30 mouse cellular contexts compared by ENCODE assay signal in the genomic region with DNA sequence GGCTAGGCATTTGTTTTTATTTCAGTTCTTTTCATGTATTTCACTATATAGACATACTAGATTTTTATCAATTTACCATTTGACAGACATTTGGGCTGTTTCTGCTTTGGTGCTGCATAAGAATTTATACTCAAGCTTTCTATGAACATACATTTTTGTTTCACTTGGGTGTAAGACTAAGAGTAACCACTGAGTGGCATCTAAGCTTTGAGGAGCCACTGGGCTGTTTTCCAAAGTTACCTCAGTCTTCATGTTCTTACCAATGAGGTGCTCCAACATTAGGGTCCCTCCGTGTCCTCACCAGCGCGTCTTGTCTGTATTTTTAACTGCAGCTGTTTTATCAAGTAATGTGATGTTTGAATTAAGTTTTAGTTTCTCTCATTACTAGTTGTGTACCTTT. TPM values are rescaled to one million over a fixed set of nuclear protein-coding genes. Genes with fewer than 3 reads are reported as not detected.
A peak's percentile ranks its signal among the peaks of the same experiment; 100 is the strongest.
DNase-seq lines count a peak whose midpoint lies in the region; ATAC-seq and TF ChIP-seq lines count a peak whose summit lies in the region.
"Had no signal": no experiment of that assay in that cellular context is flagged by ENCODE, and none has a peak within 500 bp of the region (broad histone marks: within the 10 kb centered on the region; RNA-seq: fewer than 3 reads in every experiment).

No protein-coding gene starts in this region.

- ATAC-seq in kidney, postnatal 0 days (replicated peaks; ENCODE audit: low FRiP score, low read depth): no peak
- ATAC-seq in lung, postnatal 0 days: no peak
- ATAC-seq: forebrain, embryonic 13.5 days; intestine, embryonic 15.5 days; liver, postnatal 0 days had no signal

- WGBS in kidney, postnatal 0 days: 99% methylated on average over 3 of the region's 3 CpGs
- 70% methylated on average over 3 of the region's 3 CpGs for WGBS in lung, postnatal 0 days
- 82% methylated on average over 3 of the region's 3 CpGs for WGBS in lung, adult 2 months

- no peaks in the 10 kb centered on the region for H3K27me3 ChIP-seq in kidney, postnatal 0 days (ENCODE audit: insufficient read depth, low read length)
- no peaks in the 10 kb centered on the region for H3K27me3 ChIP-seq in lung, postnatal 0 days (replicated peaks; ENCODE audit: insufficient read depth, low read length)
- H3K27me3 ChIP-seq: embryonic facial prominence, embryonic 13.5 days; forebrain, embryonic 13.5 days; heart, embryonic 13.5 days; hindbrain, embryonic 15.5 days; intestine, embryonic 15.5 days; midbrain, embryonic 12.5 days; neural tube, embryonic 12.5 days; stomach, embryonic 15.5 days had no signal

- DNase-seq in gastrocnemius, adult 2 months: no peak
- DNase-seq in gastrocnemius, postnatal 4 days (ENCODE audit: low spot score in 2 of 2): no peak
- DNase-seq in kidney, postnatal 0 days (ENCODE audit: low spot score): no peak
- DNase-seq in kidney, postnatal 14 days: no peak
- DNase-seq in lung, postnatal 0 days (ENCODE audit: low spot score): peak; percentile 54
- DNase-seq in lung, adult 2 months: no peak
- DNase-seq in MN1 (ENCODE audit: low spot score): peak; percentile 14
- no peak for DNase-seq in B cell, adult 2 months
- DNase-seq: adrenal gland, adult 2 months; cerebellum, adult 18-20 months; cerebellum, postnatal 14 days; heart, postnatal 4 days; kidney, adult 8-10 months; kidney, postnatal 4 days; layer of hippocampus, adult 9-11 months; liver, postnatal 0 days; right cerebral cortex, adult 18-20 months; right cerebral cortex, postnatal 4 days; thymus, adult 18-20 months; thymus, postnatal 4 days had no signal

- intact Hi-C loops in gastrocnemius, adult 2 months (cut with DNase I): no loop called here

- no peak for TF ChIP-seq POLR2A in lung, adult 2 months (IDR thresholded peaks at IDR 0.05; ENCODE audit: borderline replicate concordance, extremely low read depth, low read depth, low read length)

- no peak for TF ChIP-seq EP300 in lung, postnatal 0 days (IDR thresholded peaks at IDR 0.05)

- H3K9ac ChIP-seq in kidney, postnatal 0 days (ENCODE audit: low read depth, low read length): no peak overlapping the region
- no peak overlapping the region for H3K9ac ChIP-seq in lung, postnatal 0 days (replicated peaks; ENCODE audit: low read depth)
- H3K9ac ChIP-seq: embryonic facial prominence, embryonic 13.5 days; forebrain, embryonic 13.5 days; heart, embryonic 13.5 days; hindbrain, embryonic 15.5 days; intestine, embryonic 15.5 days; liver, postnatal 0 days; midbrain, embryonic 12.5 days; neural tube, embryonic 12.5 days; stomach, embryonic 15.5 days had no signal

- H3K4me2 ChIP-seq in kidney, postnatal 0 days (ENCODE audit: low read length): no peak overlapping the region
- H3K4me2 ChIP-seq in lung, postnatal 0 days (replicated peaks; ENCODE audit: low read depth, low read length): no peak overlapping the region
- H3K4me2 ChIP-seq: embryonic facial prominence, embryonic 13.5 days; forebrain, embryonic 13.5 days; heart, embryonic 13.5 days; hindbrain, embryonic 15.5 days; intestine, embryonic 15.5 days; liver, embryonic 11.5 days; midbrain, embryonic 12.5 days; neural tube, embryonic 12.5 days; stomach, embryonic 15.5 days had no signal

- no peak overlapping the region for H3K4me3 ChIP-seq in gastrocnemius, adult 2 months
- H3K4me3 ChIP-seq in kidney, postnatal 0 days (replicated peaks; ENCODE audit: low read depth, low read length): no peak overlapping the region
- H3K4me3 ChIP-seq in lung, postnatal 0 days (ENCODE audit: low read depth, low read length): no peak overlapping the region
- H3K4me3 ChIP-seq in lung, adult 2 months (replicated peaks; ENCODE audit: extremely low read depth, low read depth, low read length): no peak overlapping the region
- H3K4me3 ChIP-seq: embryonic facial prominence, embryonic 13.5 days; erythroblast, embryonic 14.5 days; forebrain, embryonic 13.5 days; heart, embryonic 13.5 days; hindbrain, embryonic 15.5 days; intestine, embryonic 15.5 days; midbrain, embryonic 12.5 days; neural tube, embryonic 12.5 days; stomach, embryonic 15.5 days had no signal

- H3K4me1 ChIP-seq in kidney, postnatal 0 days (replicated peaks; ENCODE audit: insufficient read depth, low read length): no peaks in the 10 kb centered on the region
- peaks cover 7% of the 10 kb centered on the region for H3K4me1 ChIP-seq in lung, postnatal 0 days (ENCODE audit: insufficient read depth, low read depth, low read length)
- peaks cover 15% of the 10 kb centered on the region for H3K4me1 ChIP-seq in lung, adult 2 months (ENCODE audit: control insufficient read depth, insufficient read depth, low read length)
- H3K4me1 ChIP-seq: embryonic facial prominence, embryonic 13.5 days; forebrain, embryonic 13.5 days; hindbrain, embryonic 15.5 days; intestine, embryonic 15.5 days; midbrain, embryonic 12.5 days; neural tube, embryonic 12.5 days had no signal

- TF ChIP-seq CTCF in gastrocnemius, adult 2 months (IDR thresholded peaks at IDR 0.05): peak; percentile 35; the same call in 1 of the 2 replicates
- TF ChIP-seq CTCF in kidney, postnatal 0 days (IDR thresholded peaks at IDR 0.05; ENCODE audit: low read depth): peak; percentile 42
- TF ChIP-seq CTCF in lung, postnatal 0 days (IDR thresholded peaks at IDR 0.05): peak; percentile 56
- TF ChIP-seq CTCF in lung, adult 2 months (IDR thresholded peaks at IDR 0.05; ENCODE audit: insufficient read depth, low read length): no peak

- H3K9me3 ChIP-seq in kidney, postnatal 0 days (replicated peaks; ENCODE audit: low read length): no peaks in the 10 kb centered on the region
- no peaks in the 10 kb centered on the region for H3K9me3 ChIP-seq in lung, postnatal 0 days (ENCODE audit: low read length)
- H3K9me3 ChIP-seq: forebrain, embryonic 13.5 days; heart, embryonic 13.5 days; hindbrain, embryonic 15.5 days; intestine, embryonic 15.5 days; neural tube, embryonic 12.5 days; stomach, embryonic 15.5 days had no signal

- 0 out of 2 replicates have a peak, but pooled peaks cover 3% of the 10 kb centered on the region for H3K36me3 ChIP-seq in kidney, postnatal 0 days (ENCODE audit: insufficient read depth, low read length)
- 0 out of 2 replicates have a peak, but pooled peaks cover 3% of the 10 kb centered on the region for H3K36me3 ChIP-seq in lung, postnatal 0 days (ENCODE audit: insufficient read depth, low read length)
- H3K36me3 ChIP-seq: hindbrain, embryonic 15.5 days; intestine, embryonic 15.5 days had no signal

- H3K27ac ChIP-seq in gastrocnemius, adult 2 months: no peak overlapping the region
- no peak overlapping the region for H3K27ac ChIP-seq in kidney, postnatal 0 days
- no peak overlapping the region for H3K27ac ChIP-seq in lung, postnatal 0 days (ENCODE audit: low read length)
- H3K27ac ChIP-seq: embryonic facial prominence, embryonic 13.5 days; forebrain, embryonic 13.5 days; heart, embryonic 13.5 days; hindbrain, embryonic 15.5 days; intestine, embryonic 15.5 days; midbrain, embryonic 12.5 days; neural tube, embryonic 12.5 days had no signal

RNA-seq across cellular contexts. Expression of a gene that starts 39.3 kb away (rescaled TPM):
- 10 to 100 TPM; 23.3 to 25.3 TPM for total RNA-seq in gastrocnemius, adult 2 months (2021)
- 10 to 100 TPM; 26.5 to 33.2 TPM for total RNA-seq in gastrocnemius, postnatal 4 days (2021)
- polyA plus RNA-seq in kidney, postnatal 0 days (2015; fragmentation: Nextera tagmentation; extraction: Ambion mirVana): 25.5 and 25.6 TPM in 2 replicates
- 14.4 and 17.3 TPM in 2 replicates for polyA plus RNA-seq in lung, postnatal 0 days (2015; fragmentation: Nextera tagmentation; extraction: Ambion mirVana)
- polyA plus RNA-seq in lung, adult 2 months (2012; rRNA removed): 4.6 and 10.0 TPM in 2 replicates
- polyA plus RNA-seq: erythroblast, embryonic 14.5 days had no signal

RNA-seq across cellular contexts. Expression of a gene that starts 41.5 kb away (rescaled TPM):
- total RNA-seq in gastrocnemius, adult 2 months (2021): 10 to 100 TPM; 21.3 to 23.6 TPM
- 10 to 100 TPM; 17.3 to 19.1 TPM for total RNA-seq in gastrocnemius, postnatal 4 days (2021)
- polyA plus RNA-seq in kidney, postnatal 0 days (2015; fragmentation: Nextera tagmentation; extraction: Ambion mirVana): 19.6 and 20.9 TPM in 2 replicates
- 13.4 and 14.0 TPM in 2 replicates for polyA plus RNA-seq in lung, postnatal 0 days (2015; fragmentation: Nextera tagmentation; extraction: Ambion mirVana)
- polyA plus RNA-seq in lung, adult 2 months (2012; rRNA removed): 18.9 and 25.4 TPM in 2 replicates

Comparison
In these comparisons a context has a peak if more than half of its experiments do, and no peak if none do; other contexts are left out.
1. DNase-seq: peak in lung, postnatal 0 days (single experiment) and MN1 (single experiment); none in gastrocnemius, adult 2 months (single experiment), gastrocnemius, postnatal 4 days (0 of 2), kidney, postnatal 0 days (single experiment), kidney, postnatal 14 days (single experiment), lung, adult 2 months (single experiment) and B cell, adult 2 months (0 of 2).